Mouse (Mus musculus) hindbrain, embryonic 13.5 days (tissue): Measurements from ENCODE around the gene Pycard. TPM values are rescaled to one million over a fixed set of nuclear protein-coding genes. Genes with fewer than 3 reads are reported as not detected.
"Not testable (repeated sequence)": the region's sequence is repeated elsewhere in the genome, so short reads cannot be mapped to it uniquely, and the experiment has no call there.

Experiments
- ATAC-seq: fragments of 200-750 bp; cut with Nextera tagmentation; 2 replicates; pipeline ENCODE4 v1.8.0; 2017; ENCODE audit warnings: moderate TSS enrichment; ENCODE audit not compliant: low FRiP score
- H3K27ac ChIP-seq: fragments of 300-500 bp; sonication (generic); 2 replicates; pipeline ENCODE4 v1.5.1; 2015; ENCODE audit warnings: inconsistent platforms, mild to moderate bottlenecking, moderate library complexity
- H3K27me3 ChIP-seq: fragments of 300-500 bp; sonication (generic); 2 replicates; pipeline ENCODE4 v1.6.1; 2015; ENCODE audit warnings: mild to moderate bottlenecking, inconsistent platforms
- H3K36me3 ChIP-seq: fragments of 300-500 bp; sonication (generic); 2 replicates; pipeline ENCODE4 v1.6.1; 2015; ENCODE audit warnings: mild to moderate bottlenecking, inconsistent platforms
- H3K4me1 ChIP-seq: fragments of 300-500 bp; sonication (generic); replicated peaks from 2 replicates; pipeline ENCODE4 v1.6.1; 2015; ENCODE audit warnings: inconsistent platforms
- H3K4me2 ChIP-seq: fragments of 300-500 bp; sonication (generic); 2 replicates; pipeline ENCODE4 v1.6.1; 2015; ENCODE audit warnings: inconsistent platforms, mild to moderate bottlenecking, moderate library complexity
- H3K4me3 ChIP-seq: fragments of 300-500 bp; sonication (generic); 2 replicates; pipeline ENCODE4 v1.5.1; 2015; ENCODE audit warnings: mild to moderate bottlenecking, inconsistent platforms
- H3K9ac ChIP-seq: fragments of 300-500 bp; sonication (generic); 2 replicates; pipeline ENCODE4 v1.6.1; 2015; ENCODE audit warnings: mild to moderate bottlenecking, inconsistent platforms
- H3K9me3 ChIP-seq: fragments of 300-500 bp; sonication (generic); 2 replicates; pipeline ENCODE4 v1.6.1; 2016; ENCODE audit warnings: inconsistent platforms
- WGBS: fragments of 180-500 bp; shearing (Covaris S2); methylation state at CpG from one replicate; pipeline ENCODE4 v1.1.7; 2015; 5-methylcytosine and 5-hydroxymethylcytosine counted together
- polyA plus RNA-seq: library from polyadenylated mRNA; unstranded; fragments of >200 nt; fragmentation: Nextera tagmentation; extraction: Ambion mirVana; gene quantifications from 2 replicates; pipeline ENCODE4 v1.2.1, GENCODE M21; 2015

Gene Pycard
- 6.5 and 8.2 TPM in 2 replicates for polyA plus RNA-seq

- no peak within 1 kb of the TSS for H3K27ac ChIP-seq
- peak within 1 kb of the TSS; percentile 36; the same call in 1 of the 2 replicates for H3K9ac ChIP-seq
- 20% methylated on average over 18 of the region's 18 CpGs for WGBS
- H3K4me2 ChIP-seq, result peak within 1 kb of the TSS; percentile 36
- peaks cover 9% of the 10 kb centered on the region; the same call in 1 of the 2 replicates for H3K4me1 ChIP-seq
- H3K9me3 ChIP-seq, result no peaks in the 10 kb centered on the region
- H3K27me3 ChIP-seq, result no peaks in the 10 kb centered on the region
- peak; percentile 32; the same call in 1 of the 2 replicates for ATAC-seq
- peak within 1 kb of the TSS; percentile 2; the same call in 1 of the 2 replicates for H3K4me3 ChIP-seq
- peaks cover 31% of the 10 kb centered on the region for H3K36me3 ChIP-seq
Observed at GRCm38 (mm10) chr7:127993341-127993977, at the start of gene Pycard. Gene Pycard (minus strand): TSS chr7:127993867.

- H3K4me2 ChIP-seq, result not testable (repeated sequence)
Observed at GRCm38 (mm10) chr7:128042161-128042820, 48.6 kb upstream of the Pycard start.

GRCm38 (mm10) chr7:128033616-128034015 lies 39.9 kb upstream of the Pycard start:
- Histone ChIP-seq H3K27ac (no peak overlapping the region), H3K36me3 (no peaks in the 10 kb centered on the region), H3K9ac (no peak overlapping the region), H3K4me2 (no peak overlapping the region), H3K27me3 (no peaks in the 10 kb centered on the region), H3K4me1 (no peaks in the 10 kb centered on the region), H3K4me3 (no peak overlapping the region), H3K9me3 (no peaks in the 10 kb centered on the region)
- ATAC-seq, result no peak
- 97% methylated on average over 4 of the region's 4 CpGs for WGBS

More at GRCm38 (mm10) chr7:128042161-128042820, 48.6 kb upstream of the Pycard start:
- not testable (repeated sequence) for H3K27me3 ChIP-seq, H3K9ac ChIP-seq, H3K27ac ChIP-seq, H3K9me3 ChIP-seq, H3K4me3 ChIP-seq, ATAC-seq, H3K36me3 ChIP-seq, H3K4me1 ChIP-seq
- 86% methylated on average over 15 of the region's 15 CpGs for WGBS

- WGBS, result 96% methylated on average over 3 of the region's 3 CpGs
- H3K4me2 ChIP-seq, result no peak overlapping the region
- H3K27me3 ChIP-seq, result no peaks in the 10 kb centered on the region
- no peak overlapping the region for H3K9ac ChIP-seq
- H3K4me1 ChIP-seq, result no peaks in the 10 kb centered on the region
- H3K9me3 ChIP-seq, result no peaks in the 10 kb centered on the region
- no peak overlapping the region for H3K4me3 ChIP-seq
- no peak overlapping the region for H3K27ac ChIP-seq
- ATAC-seq, result no peak
- no peaks in the 10 kb centered on the region for H3K36me3 ChIP-seq
Observed at GRCm38 (mm10) chr7:128032989-128033293, 39.3 kb upstream of the Pycard start.

- no peaks in the 10 kb centered on the region for H3K9me3 ChIP-seq
- ATAC-seq, result no peak
- 89% methylated on average over 5 of the region's 5 CpGs for WGBS
Observed at GRCm38 (mm10) chr7:128032290-128032988, 38.8 kb upstream of the Pycard start.

GRCm38 (mm10) chr7:128031403-128031976 lies 37.8 kb upstream of the Pycard start:
- no peaks in the 10 kb centered on the region for H3K4me1 ChIP-seq

More at GRCm38 (mm10) chr7:128032290-128032988, 38.8 kb upstream of the Pycard start:
- H3K9ac ChIP-seq, result no peak overlapping the region
- no peaks in the 10 kb centered on the region for H3K36me3 ChIP-seq
- no peak overlapping the region for H3K27ac ChIP-seq
- no peaks in the 10 kb centered on the region for H3K4me1 ChIP-seq
- H3K4me2 ChIP-seq, result no peak overlapping the region
- no peak overlapping the region for H3K4me3 ChIP-seq
- no peaks in the 10 kb centered on the region for H3K27me3 ChIP-seq

GRCm38 (mm10) chr7:128025381-128025780 lies 31.7 kb upstream of the Pycard start:
- ATAC-seq, result no peak
- H3K4me3 ChIP-seq, result no peak overlapping the region
- WGBS, result 85% methylated on average over 4 of the region's 4 CpGs
- H3K4me1 ChIP-seq, result no peaks in the 10 kb centered on the region
- no peaks in the 10 kb centered on the region for H3K27me3 ChIP-seq
- H3K36me3 ChIP-seq, result no peaks in the 10 kb centered on the region
- no peak overlapping the region for H3K27ac ChIP-seq
- no peak overlapping the region for H3K9ac ChIP-seq
- no peak overlapping the region for H3K4me2 ChIP-seq
- no peaks in the 10 kb centered on the region for H3K9me3 ChIP-seq

More at GRCm38 (mm10) chr7:128031403-128031976, 37.8 kb upstream of the Pycard start:
- Histone ChIP-seq H3K4me2 (no peak overlapping the region), H3K4me3 (no peak overlapping the region), H3K27ac (no peak overlapping the region), H3K27me3 (no peaks in the 10 kb centered on the region), H3K36me3 (no peaks in the 10 kb centered on the region), H3K9ac (no peak overlapping the region), H3K9me3 (no peaks in the 10 kb centered on the region)
- 43% methylated on average over 9 of the region's 9 CpGs for WGBS
- ATAC-seq, result no peak

- Histone ChIP-seq H3K4me2 (no peak overlapping the region), H3K9ac (no peak overlapping the region), H3K4me1 (no peaks in the 10 kb centered on the region), H3K4me3 (no peak overlapping the region), H3K36me3 (no peaks in the 10 kb centered on the region), H3K9me3 (no peaks in the 10 kb centered on the region), H3K27ac (no peak overlapping the region), H3K27me3 (no peaks in the 10 kb centered on the region)
- 91% methylated on average over 4 of the region's 4 CpGs for WGBS
- ATAC-seq, result no peak
Observed at GRCm38 (mm10) chr7:128024932-128025331, 31.3 kb upstream of the Pycard start.

GRCm38 (mm10) chr7:128024364-128024763 lies 30.7 kb upstream of the Pycard start:
- Histone ChIP-seq H3K9me3 (no peaks in the 10 kb centered on the region), H3K27ac (no peak overlapping the region), H3K4me2 (no peak overlapping the region), H3K9ac (no peak overlapping the region), H3K4me1 (no peaks in the 10 kb centered on the region), H3K36me3 (no peaks in the 10 kb centered on the region), H3K27me3 (no peaks in the 10 kb centered on the region), H3K4me3 (no peak overlapping the region)
- ATAC-seq, result no peak
- WGBS, result 95% methylated on average over 9 of the region's 9 CpGs

GRCm38 (mm10) chr7:128023565-128023964 lies 29.9 kb upstream of the Pycard start:
- no peak overlapping the region for H3K9ac ChIP-seq
- no peaks in the 10 kb centered on the region for H3K36me3 ChIP-seq
- H3K4me2 ChIP-seq, result no peak overlapping the region
- no peaks in the 10 kb centered on the region for H3K4me1 ChIP-seq
- no peak for ATAC-seq
- H3K27me3 ChIP-seq, result no peaks in the 10 kb centered on the region
- no peaks in the 10 kb centered on the region for H3K9me3 ChIP-seq
- WGBS, result 91% methylated on average over 4 of the region's 4 CpGs
- no peak overlapping the region for H3K4me3 ChIP-seq
- no peak overlapping the region for H3K27ac ChIP-seq

GRCm38 (mm10) chr7:128022974-128023373 lies 29.3 kb upstream of the Pycard start:
- no peak overlapping the region for H3K9ac ChIP-seq
- H3K4me2 ChIP-seq, result no peak overlapping the region
- H3K9me3 ChIP-seq, result no peaks in the 10 kb centered on the region
- H3K4me1 ChIP-seq, result no peaks in the 10 kb centered on the region
- H3K27ac ChIP-seq, result no peak overlapping the region
- no peak for ATAC-seq
- 66% methylated on average over 8 of the region's 8 CpGs for WGBS
- H3K4me3 ChIP-seq, result no peak overlapping the region
- no peaks in the 10 kb centered on the region for H3K27me3 ChIP-seq
- no peaks in the 10 kb centered on the region for H3K36me3 ChIP-seq

- Histone ChIP-seq H3K9ac (no peak overlapping the region), H3K4me3 (no peak overlapping the region), H3K4me2 (no peak overlapping the region), H3K27ac (no peak overlapping the region), H3K9me3 (no peaks in the 10 kb centered on the region), H3K27me3 (no peaks in the 10 kb centered on the region), H3K36me3 (no peaks in the 10 kb centered on the region), H3K4me1 (no peaks in the 10 kb centered on the region)
- WGBS, result 90% methylated on average over 2 of the region's 2 CpGs
- ATAC-seq, result no peak
Observed at GRCm38 (mm10) chr7:128019187-128019586, 25.5 kb upstream of the Pycard start.
